Mouse (Mus musculus) E14TG2a.4 (cell line): ENCODE measurements around the gene Gnb1l.

Source experiments
- CTCF ChIP-seq: conservative IDR thresholded peaks from 2 replicates; pipeline ENCODE4 v1.5.1; 2014; ENCODE audit warnings: low read length
- NANOG ChIP-seq: IDR thresholded peaks from 2 replicates; pipeline ENCODE4 v1.6.1; 2014; ENCODE audit warnings: borderline replicate concordance, low read length, mixed read lengths

GRCm38 (mm10) chr16:18574196-18574595 lies 75.7 kb downstream of the Gnb1l start:
- TF ChIP-seq CTCF, result no peak
- no peak for TF ChIP-seq NANOG
